Mouse (Mus musculus) cerebellum, adult 9-10 months (tissue): ENCODE results near the gene Slc6a21.
A peak's percentile ranks its signal among the peaks of the same experiment; 100 is the strongest.

Experiments used
- DNase-seq: peaks from one replicate; pipeline ENCODE4 v3.0.0; 2022

Gene Slc6a21

DNA sequence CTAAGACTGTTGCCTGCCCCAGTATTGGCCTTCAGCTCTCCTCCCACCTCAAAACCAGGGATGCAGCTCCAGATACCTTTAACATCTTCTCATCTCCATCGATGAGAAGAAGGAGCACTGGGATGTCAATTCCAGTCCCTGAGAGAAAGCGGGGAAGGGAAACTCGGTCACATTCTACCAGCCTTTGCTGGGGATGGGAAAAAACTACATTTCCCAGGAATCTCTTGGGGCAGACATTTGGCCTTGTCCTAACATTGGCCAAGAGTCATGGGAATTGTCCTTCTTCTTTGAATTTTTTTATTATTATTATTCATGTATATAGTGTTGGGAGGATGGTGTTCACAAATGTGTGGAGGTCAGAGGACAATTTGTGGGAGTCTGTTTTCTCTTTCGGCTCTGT lies 44.9 kb downstream of the Slc6a21 start:
- DNase-seq: no peak

DNA sequence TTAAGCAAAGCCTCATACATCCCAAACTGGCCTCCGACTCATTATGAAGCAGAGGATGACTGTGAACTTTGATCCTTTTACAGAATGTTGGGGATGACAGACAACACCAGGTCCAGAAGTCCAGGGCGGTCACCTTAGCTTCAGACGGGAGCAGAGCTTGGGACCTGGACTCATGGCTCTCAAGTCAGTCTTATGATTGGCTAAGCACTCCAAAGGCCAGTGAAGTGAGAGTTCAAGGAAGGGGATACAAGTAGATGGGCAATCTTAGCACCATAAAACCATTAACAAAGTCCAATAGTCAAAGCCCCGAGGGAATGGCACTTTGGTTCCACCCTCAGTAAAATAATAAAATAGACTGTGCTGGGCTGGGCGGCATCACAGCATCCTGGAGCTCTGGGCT lies 45.8 kb downstream of the Slc6a21 start:
- no peak for DNase-seq

DNA sequence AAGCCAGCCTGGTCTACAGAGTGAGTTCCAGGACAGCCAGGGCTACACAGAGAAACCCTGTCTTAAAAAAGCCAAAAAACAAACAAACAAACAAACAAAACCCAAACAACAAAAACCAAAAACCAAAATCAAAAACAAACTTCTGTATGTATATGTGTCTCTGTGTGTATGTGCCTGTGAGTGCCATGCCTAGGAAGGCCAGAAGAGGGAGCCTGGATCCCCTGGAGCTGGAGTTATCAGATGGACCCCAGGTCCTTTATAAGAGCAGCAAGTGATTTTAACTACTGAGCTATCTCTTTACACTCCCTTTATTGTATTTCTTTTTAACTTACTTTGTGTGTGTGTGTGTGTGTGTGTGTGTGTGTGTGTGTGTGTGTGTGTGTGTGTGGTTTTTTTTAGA lies 48.5 kb downstream of the Slc6a21 start:
- DNase-seq: no peak

DNA sequence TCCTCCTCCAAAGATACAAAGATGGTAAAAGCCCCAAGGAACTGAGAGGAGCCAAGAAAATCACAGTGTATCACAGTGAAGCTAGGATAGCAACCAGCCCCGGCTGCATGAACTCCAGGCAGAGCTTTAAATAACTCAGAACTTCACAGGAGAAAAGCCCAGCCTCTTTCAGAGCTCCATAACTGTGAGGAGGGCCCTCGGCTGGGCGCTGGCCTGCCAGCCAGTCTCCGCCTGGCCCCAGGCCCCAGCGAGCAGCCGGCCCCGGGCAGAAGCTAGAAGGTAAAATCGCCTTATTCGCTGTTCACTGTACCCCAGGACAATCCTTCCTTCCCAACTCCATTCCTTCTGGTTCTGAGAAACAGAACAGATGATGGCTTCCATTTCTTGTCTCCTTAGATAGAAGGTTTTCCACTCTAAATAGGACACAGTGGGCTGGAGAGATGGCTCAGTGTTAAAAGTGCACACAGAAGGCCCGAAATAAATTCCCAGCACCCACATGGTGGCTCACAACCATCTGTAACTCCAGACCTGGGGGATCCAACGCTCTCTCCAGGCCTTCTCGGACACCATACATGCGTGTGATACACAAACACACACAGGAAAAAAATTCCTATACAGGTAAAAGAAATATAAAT lies 51.6 kb downstream of the Slc6a21 start:
- no peak for DNase-seq

DNA sequence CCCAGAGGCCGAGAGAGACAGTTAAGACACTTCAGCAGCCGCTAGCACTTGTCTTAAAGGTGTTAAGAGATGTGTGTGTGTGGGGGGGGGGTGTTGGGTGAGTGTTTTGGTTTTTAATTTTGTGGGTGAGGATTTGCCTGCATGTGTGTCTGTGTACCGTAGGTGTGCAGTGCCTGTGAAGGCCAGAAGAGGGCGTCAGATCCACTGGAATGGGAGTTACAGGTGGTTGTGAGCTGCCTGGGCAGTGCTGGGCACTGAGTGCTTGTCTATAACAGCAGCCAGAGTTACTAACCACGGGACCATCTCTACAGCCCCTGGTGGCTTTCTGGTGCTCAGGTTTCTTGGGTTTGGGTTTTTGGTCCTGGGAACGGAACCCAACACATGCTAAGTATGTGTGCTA lies 54.2 kb downstream of the Slc6a21 start:
- no peak for DNase-seq

DNA sequence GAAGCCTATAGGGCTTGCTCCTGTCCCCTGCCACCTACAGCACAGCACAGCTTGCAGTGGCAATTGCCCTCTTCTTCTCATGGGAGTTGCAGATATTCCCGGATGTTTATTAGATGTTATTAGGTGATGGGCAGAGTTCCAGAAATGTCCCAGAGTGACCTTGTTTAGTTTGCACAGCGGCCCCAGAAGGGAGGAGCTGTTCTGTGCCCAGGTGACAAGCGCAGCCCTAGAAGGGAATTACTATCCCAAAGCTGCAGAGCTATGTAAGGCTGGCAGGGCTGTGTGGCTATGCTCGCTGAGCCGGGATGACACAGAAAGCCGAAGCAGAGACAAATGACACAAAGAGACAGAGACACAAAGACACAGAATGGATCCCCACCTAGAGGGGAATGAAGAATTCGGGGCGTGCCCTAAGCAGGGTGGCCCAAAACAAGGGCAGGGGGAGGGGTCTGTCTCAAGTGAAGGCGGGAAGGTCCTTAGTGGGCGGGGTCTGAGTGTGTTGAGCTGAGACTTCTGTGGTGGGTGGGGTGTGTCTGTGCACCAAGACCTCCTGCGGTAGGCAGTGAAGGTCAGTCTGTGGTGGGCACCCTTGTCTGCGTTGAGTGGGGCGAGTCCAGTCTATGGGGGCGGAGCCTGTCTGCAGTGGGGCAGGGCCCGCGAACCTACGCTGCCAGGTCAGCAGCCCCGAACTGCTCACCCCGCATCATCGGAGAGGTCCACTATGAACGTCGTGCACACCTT lies 55.5 kb downstream of the Slc6a21 start:
- peak; percentile 58 for DNase-seq

DNA sequence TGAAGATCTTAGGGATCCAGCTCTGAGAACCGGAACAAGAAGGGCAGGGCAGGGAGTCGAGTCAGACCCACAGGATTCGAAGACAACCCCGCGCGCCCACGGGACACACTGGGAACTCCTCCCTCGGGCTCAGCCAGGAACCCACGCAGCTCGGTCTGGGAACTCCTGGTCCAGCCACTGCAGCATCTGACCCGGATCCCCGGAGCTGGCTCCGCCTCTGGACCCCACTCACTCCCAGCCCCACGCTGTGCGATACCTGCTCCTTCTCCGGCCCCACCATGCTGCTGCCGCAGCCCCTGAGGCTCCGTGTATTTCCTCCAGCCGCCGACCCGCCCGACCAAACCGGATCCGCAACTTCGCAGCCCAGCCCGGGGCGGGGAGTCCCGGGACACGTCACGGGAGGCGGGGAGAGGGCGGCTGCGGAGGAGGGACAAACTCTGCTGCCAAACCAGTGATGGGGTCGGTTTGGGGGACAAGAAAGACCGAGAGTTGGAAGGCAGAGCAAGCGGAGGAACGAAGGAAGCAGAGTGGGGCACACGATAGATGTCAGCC lies 56.2 kb downstream of the Slc6a21 start, which contains the start of gene Trpm4:
Gene Trpm4, minus strand, starts transcription at position 350 of the 552 bp plus-strand sequence.
- DNase-seq: peak; percentile 53

DNA sequence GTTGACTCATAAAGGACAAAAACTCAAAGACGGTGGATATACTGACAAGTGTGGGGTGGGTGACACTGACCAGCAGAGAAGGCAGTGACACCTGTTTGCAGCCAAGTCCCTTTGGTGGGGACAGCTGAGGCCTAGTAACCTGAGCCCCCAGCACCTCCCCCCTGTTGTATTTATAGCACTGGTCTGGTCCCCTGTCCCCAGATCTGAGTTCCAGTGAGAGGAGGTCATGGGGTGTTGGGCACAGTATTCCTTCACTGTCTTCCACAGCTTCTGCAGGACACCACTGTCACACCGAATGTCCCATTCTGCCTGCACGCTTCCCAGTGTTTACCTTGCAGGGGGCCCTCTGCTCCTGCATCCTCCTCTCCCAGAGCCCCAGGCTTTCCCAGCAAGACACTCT lies 57.3 kb downstream of the Slc6a21 start:
- no peak for DNase-seq

DNA sequence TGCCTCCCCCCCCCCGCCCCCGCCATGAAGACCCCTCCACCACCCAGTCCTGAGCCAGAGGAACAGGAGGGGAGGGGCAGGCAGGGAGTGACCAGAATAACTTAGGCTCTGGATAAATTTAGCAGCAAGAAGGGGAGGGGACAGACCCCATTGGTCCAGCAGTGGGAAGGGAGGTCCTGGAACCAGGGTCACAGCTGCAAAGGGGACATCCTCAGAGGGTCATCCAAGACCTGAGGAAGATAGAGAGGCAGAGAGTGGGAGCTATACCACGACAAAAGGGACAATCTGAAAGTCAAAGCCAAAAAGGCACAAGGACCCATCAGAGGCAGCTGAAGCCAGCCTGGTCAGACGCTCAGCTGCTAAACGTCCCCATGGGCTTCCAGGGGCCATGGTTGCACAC lies 57.7 kb downstream of the Slc6a21 start, which contains the start of gene Hrc:
Gene Hrc, plus strand, starts transcription at position 235 of the 400 bp plus-strand sequence.
- DNase-seq: no peak

DNA sequence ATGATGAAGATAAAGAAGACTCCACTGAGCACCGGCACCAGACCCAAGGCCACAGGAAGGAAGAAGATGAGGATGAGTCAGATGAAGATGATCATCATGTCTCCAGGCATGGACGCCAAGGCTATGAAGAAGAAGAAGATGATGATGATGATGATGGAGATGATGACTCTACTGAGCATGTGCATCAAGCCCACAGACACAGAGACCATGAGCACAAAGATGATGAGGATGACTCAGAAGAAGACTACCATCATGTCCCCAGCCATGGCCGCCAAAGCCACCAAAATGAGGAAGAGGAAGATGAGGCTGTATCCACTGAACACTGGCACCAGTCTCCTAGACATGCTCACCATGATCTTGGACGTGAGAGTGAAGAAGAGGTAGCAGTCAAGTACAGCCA lies 59.0 kb downstream of the Slc6a21 start:
- DNase-seq: no peak

DNA sequence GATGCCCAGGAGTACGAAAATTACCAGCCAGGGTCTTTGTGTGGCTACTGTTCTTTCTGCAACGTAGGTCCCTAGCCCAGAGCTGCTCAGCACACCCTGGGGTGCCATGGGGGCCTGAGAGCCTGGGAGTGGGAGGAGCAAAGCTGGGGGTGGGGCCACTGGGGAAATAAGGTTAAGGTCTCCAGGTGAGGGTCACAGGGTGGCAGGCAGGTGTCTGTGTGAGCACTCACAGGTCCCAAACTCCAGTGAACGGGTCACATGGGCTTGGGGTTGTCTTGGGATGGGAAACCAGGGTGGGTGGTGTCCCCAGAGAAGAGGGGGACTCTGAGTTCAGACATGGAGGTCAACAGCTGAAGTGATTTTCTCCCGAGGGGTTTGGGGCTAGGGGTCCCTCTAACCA lies 60.2 kb downstream of the Slc6a21 start:
- DNase-seq: no peak

DNA sequence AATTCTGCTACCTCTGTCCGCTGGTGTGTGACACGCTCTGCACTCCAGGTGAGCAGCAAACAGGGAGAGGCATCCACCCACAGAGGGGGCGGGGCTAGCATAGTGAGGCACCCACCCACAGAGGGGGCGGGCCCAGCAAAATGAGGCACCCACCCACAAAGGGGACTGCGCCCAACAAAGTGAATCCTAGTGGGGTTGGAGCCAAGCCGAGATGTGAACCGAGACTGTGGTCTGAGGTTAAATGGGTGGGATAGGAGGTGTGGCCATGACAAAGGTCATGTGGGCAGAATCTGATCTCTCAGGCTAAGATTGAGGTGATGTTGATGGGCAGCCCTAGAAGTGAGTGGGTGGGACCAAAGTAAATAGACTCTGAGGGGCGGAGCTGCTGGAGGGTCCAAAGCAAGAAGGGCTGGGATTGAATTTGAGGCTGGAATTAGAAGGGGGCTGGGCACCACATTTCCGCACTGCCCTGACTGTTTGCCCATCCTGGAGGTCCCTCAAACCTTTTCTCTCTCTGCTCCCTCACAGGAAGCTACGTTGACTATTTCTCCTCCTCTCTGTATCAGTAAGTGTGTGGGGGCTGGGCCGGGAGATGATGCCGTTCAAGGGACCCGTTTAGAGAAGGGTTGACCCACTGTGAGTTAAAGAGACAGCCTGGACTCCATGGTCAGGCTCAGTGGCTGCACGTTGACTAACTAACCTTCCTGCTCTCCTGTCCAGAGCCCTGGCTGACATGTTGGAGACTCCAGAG lies 61.0 kb downstream of the Slc6a21 start:
- no peak for DNase-seq
